Mouse (Mus musculus) cerebellum, adult 2 months (tissue): ENCODE data around the gene Ctf2.

Experiments used
- CTCF ChIP-seq: fragments of 200-500 bp; IDR thresholded peaks from 2 replicates; pipeline ENCODE4 v1.5.1; 2011; ENCODE audit warnings: low read depth, mild to moderate bottlenecking, control low read depth, low read length, moderate library complexity, borderline replicate concordance; ENCODE audit not compliant: insufficient read depth
- POLR2A ChIP-seq: fragments of 200-500 bp; IDR thresholded peaks from 2 replicates; pipeline ENCODE4 v1.6.1; 2011; ENCODE audit warnings: low read length, control low read depth, borderline replicate concordance; ENCODE audit not compliant: insufficient read depth

DNA sequence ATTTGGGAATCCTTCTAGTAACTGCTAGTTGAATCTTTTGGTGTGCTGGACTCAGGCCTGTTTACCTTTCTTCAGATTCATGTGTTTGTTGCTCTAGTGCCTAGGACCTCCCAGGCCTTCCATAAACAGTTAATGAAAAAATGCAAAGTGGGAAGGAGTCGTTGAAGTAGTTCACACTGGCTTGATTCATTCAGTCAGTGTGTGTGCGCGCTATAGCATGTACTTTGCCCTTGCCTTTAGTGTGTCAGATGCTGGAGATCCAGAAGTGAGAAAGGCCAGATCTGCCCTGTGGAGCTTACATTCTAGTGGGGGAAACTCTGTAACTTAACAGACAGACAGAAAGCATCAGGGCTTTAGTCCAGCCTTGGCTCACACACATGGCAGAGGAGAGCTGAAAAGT lies 28.5 kb upstream of the Ctf2 start:
- TF ChIP-seq CTCF (no peak), POLR2A (no peak)
